Mouse (Mus musculus) heart, adult 2 months (tissue): ENCODE measurements around the gene Evx2. TPM values are rescaled to one million over a fixed set of nuclear protein-coding genes. Genes with fewer than 3 reads are reported as not detected.

Source experiments
- DNase-seq, 2 experiments: peaks; one replicate each; pipeline ENCODE4 v3.0.0; 2021
- H3K27ac ChIP-seq: fragments of 200-600 bp; 2 replicates; pipeline ENCODE4 v1.8.1; 2022
- H3K27me3 ChIP-seq: fragments of 200-500 bp; 2 replicates; pipeline ENCODE4 v1.6.1; 2012; ENCODE audit warnings: mild to moderate bottlenecking, low read length, inconsistent platforms, mixed read lengths; ENCODE audit not compliant: control insufficient read depth, insufficient read depth
- H3K36me3 ChIP-seq: fragments of 200-500 bp; 2 replicates; pipeline ENCODE4 v1.6.1; 2012; ENCODE audit warnings: low read length, inconsistent platforms; ENCODE audit not compliant: control insufficient read depth, insufficient read depth
- H3K4me1 ChIP-seq: fragments of 200-500 bp; 2 replicates; pipeline ENCODE4 v1.6.1; 2011; ENCODE audit warnings: low read length; ENCODE audit not compliant: control insufficient read depth, insufficient read depth
- H3K4me3 ChIP-seq: fragments of 200-600 bp; 2 replicates; pipeline ENCODE4 v1.8.1; 2022
- H3K79me2 ChIP-seq: fragments of 200-500 bp; replicated peaks from 2 replicates; pipeline ENCODE4 v1.6.1; 2012; ENCODE audit warnings: mild to moderate bottlenecking, inconsistent platforms, low read length, moderate library complexity, mixed read lengths; ENCODE audit not compliant: control insufficient read depth, insufficient read depth
- H3K9ac ChIP-seq: fragments of 200-500 bp; 2 replicates; pipeline ENCODE4 v1.6.1; 2012; ENCODE audit warnings: low read depth, mild to moderate bottlenecking, control low read depth, inconsistent platforms, low read length, mixed read lengths
- CTCF ChIP-seq: fragments of 200-600 bp; IDR thresholded peaks from 2 replicates; pipeline ENCODE4 v1.8.1; 2022; ENCODE audit warnings: antibody characterized with exemption, mild to moderate bottlenecking, moderate library complexity
- EP300 ChIP-seq: fragments of 200-500 bp; IDR thresholded peaks from 2 replicates; pipeline ENCODE4 v1.6.1; 2011; ENCODE audit warnings: low read depth, low read length, control low read depth; ENCODE audit not compliant: insufficient read depth
- POLR2A ChIP-seq: fragments of 200-500 bp; IDR thresholded peaks from 2 replicates; pipeline ENCODE4 v1.6.1; 2011; ENCODE audit warnings: mild to moderate bottlenecking, low read depth, low read length, control low read depth; ENCODE audit not compliant: insufficient read depth
- WGBS: fragments of 180-500 bp; shearing (Covaris S2); methylation state at CpG from one replicate; pipeline ENCODE4 v1.1.7; 2018; 5-methylcytosine and 5-hydroxymethylcytosine counted together
- intact Hi-C: fragments of 180-260 bp; cut with DNase I; formaldehyde crosslinking; loops from one replicate; pipeline ENCODE4 v1.15.1; 2025
- polyA plus RNA-seq: library from polyadenylated mRNA; depleted of rRNA; stranded (reverse); fragments of >200 nt; gene quantifications from 2 replicates; pipeline ENCODE4 v1.2.3, GENCODE M21; 2012
- total RNA-seq, 2 experiments: library from RNA; stranded (reverse); gene quantifications; 2 replicates each; pipeline ENCODE4 v1.2.3; 2021

Gene Evx2
- total and polyA plus RNA-seq, 3 experiments = not detected

GRCm38 (mm10) chr2:74620368-74620767, 39.0 kb downstream of the Evx2 start:
- no peak for DNase-seq
- Histone ChIP-seq H3K27me3 (peaks cover 2% of the 10 kb centered on the region), H3K27ac (no peak overlapping the region), H3K4me1 (no peaks in the 10 kb centered on the region), H3K79me2 (no peaks in the 10 kb centered on the region), H3K9ac (no peak overlapping the region), H3K4me3 (no peak overlapping the region), H3K36me3 (no peaks in the 10 kb centered on the region)
- WGBS = 85% methylated on average over 10 of the region's 10 CpGs
- intact Hi-C loops = no loop called here
- TF ChIP-seq EP300 (no peak), POLR2A (no peak), CTCF (no peak)

DNA sequence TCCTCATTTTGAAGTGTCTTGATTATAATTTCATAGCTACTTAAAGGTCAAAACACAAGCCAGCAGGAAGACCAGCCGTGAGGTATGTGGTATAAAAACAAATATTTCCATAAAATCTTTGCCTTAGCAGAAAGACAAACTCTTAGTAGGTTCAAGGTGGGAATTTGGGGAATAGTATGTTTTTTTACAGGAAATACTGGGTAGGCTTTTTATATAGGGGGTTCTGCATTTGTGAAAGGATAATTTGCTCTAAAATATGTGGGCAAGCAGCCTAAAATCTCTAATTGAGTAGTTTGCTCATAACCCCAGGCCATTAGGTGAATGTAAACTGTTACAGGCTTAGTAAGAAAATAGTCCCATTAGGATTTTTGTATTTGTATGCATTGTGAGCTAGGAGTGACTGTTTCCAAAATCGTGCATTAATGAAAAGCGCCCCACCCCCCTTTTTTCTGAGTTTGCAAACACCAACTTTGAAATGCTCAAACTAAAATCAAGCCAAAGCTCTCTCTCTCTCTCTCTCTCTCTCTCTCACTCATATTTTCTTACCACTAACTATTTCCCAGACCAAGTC, 39.6 kb downstream of the Evx2 start:
- 80% methylated on average over 3 of the region's 3 CpGs for WGBS
- TF ChIP-seq CTCF (no peak), EP300 (no peak), POLR2A (no peak)

DNA sequence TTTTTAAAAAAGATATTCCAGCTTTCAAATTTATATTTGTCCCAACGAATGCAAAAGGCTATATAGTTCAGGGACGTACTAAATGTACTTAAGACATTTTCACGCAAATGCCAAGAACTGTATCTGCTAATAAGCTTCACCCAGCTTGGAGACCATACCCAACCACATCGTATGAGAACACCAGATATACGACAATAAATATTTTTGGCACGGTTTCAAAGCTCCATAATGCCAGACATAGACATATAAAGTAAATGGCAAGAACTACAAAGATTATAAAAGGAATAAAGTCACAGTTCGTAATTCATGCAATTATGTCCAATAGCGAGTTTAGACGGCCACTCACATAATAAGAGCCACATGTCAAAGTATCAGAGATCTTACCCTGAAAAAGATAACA, 41.7 kb downstream of the Evx2 start:
- Histone ChIP-seq H3K27ac (no peak overlapping the region), H3K4me3 (no peak overlapping the region), H3K36me3 (no peaks in the 10 kb centered on the region), H3K4me1 (no peaks in the 10 kb centered on the region), H3K27me3 (peaks cover 2% of the 10 kb centered on the region), H3K9ac (no peak overlapping the region), H3K79me2 (no peaks in the 10 kb centered on the region)
- intact Hi-C loops = no loop called here
- TF ChIP-seq CTCF (no peak), EP300 (no peak), POLR2A (no peak)
- 80% methylated on average over 9 of the region's 9 CpGs for WGBS
- DNase-seq = no peak

More for the DNA sequence above, 39.6 kb downstream of the Evx2 start:
- no peaks in the 10 kb centered on the region for H3K4me1 ChIP-seq
- H3K79me2 ChIP-seq = no peaks in the 10 kb centered on the region
- no peaks in the 10 kb centered on the region for H3K36me3 ChIP-seq
- H3K27me3 ChIP-seq = peaks cover 2% of the 10 kb centered on the region
- H3K9ac ChIP-seq = no peak overlapping the region
- DNase-seq = no peak
- no peak overlapping the region for H3K4me3 ChIP-seq
- intact Hi-C loops = no loop called here
- H3K27ac ChIP-seq = no peak overlapping the region

- intact Hi-C loops = no loop called here
- H3K27ac ChIP-seq = no peak overlapping the region
- H3K79me2 ChIP-seq = no peaks in the 10 kb centered on the region
- no peaks in the 10 kb centered on the region for H3K36me3 ChIP-seq
- TF ChIP-seq CTCF (no peak), EP300 (no peak), POLR2A (no peak)
- H3K4me1 ChIP-seq = no peaks in the 10 kb centered on the region
- no peaks in the 10 kb centered on the region for H3K27me3 ChIP-seq
- 72% methylated on average over 4 of the region's 4 CpGs for WGBS
- no peak overlapping the region for H3K4me3 ChIP-seq
- no peak overlapping the region for H3K9ac ChIP-seq
- DNase-seq = no peak
Measured at GRCm38 (mm10) chr2:74611406-74611805, 48.0 kb downstream of the Evx2 start.

DNA sequence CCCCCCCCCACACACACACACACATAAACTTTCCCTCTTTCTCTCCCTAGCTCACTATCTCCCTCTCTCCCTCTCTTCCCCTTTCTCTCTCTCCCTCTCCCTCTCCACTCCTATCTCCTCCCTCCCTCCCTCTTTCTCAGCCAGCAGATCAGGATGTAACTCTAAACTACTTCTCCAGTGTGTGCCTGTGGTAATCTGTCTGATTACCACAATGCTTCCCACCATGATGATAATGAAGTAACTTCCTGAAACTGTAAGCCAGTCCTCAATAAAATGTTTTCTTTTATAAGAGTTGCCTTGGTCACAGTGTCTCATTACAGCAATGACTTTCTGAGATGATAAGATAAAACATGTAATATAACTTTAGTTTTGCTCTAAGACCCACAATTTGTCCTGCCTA, 50.0 kb downstream of the Evx2 start:
- TF ChIP-seq POLR2A (no peak), CTCF (no peak), EP300 (no peak)
- intact Hi-C loops = no loop called here
- no peaks in the 10 kb centered on the region for H3K27me3 ChIP-seq
- DNase-seq = no peak
- no peak overlapping the region for H3K27ac ChIP-seq
- H3K4me3 ChIP-seq = no peak overlapping the region
- H3K9ac ChIP-seq = no peak overlapping the region
- no peaks in the 10 kb centered on the region for H3K79me2 ChIP-seq
- no peaks in the 10 kb centered on the region for H3K36me3 ChIP-seq
- no peaks in the 10 kb centered on the region for H3K4me1 ChIP-seq

DNA sequence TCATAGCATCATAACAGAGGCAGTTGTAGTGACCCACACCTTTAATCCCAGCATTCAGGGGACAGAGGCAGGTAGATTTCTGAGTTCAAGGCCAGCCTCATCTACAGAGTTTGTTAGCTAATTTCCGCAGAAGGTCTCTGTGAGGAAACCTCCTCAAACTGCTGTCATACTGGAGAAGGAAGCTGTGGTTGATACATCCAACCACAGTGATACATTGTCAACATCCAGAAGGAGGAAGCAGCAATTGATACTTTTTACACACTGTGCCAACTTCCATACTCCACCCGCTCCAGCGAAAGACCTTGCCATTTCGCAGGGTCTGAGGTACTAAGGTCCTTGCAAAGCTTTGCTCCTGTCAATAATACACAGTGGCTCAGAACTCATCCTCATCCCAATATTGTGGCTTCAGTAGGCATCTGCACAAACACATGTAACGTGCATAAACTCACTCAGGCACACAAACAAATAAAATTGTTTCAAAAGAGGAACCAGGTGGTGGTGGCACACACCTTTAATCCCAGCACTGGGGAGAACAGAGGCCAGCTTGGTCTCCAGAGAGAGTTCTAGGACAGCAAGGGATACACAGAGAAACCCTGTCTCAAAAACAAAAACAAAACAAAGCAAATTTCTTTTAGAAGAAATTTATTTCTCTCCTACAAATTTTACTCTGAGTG, 53.1 kb downstream of the Evx2 start:
- no peaks in the 10 kb centered on the region for H3K4me1 ChIP-seq
- no peak for TF ChIP-seq POLR2A
- no peak for TF ChIP-seq EP300
- TF ChIP-seq CTCF = no peak
- no peaks in the 10 kb centered on the region for H3K36me3 ChIP-seq
- WGBS = 84% methylated on average over 5 of the region's 5 CpGs
- H3K9ac ChIP-seq = no peak overlapping the region
- H3K27ac ChIP-seq = no peak overlapping the region
- no peaks in the 10 kb centered on the region for H3K27me3 ChIP-seq
- H3K79me2 ChIP-seq = no peaks in the 10 kb centered on the region
- intact Hi-C loops = no loop called here
- H3K4me3 ChIP-seq = no peak overlapping the region
- DNase-seq = no peak
